Mouse (Mus musculus) brain, embryonic 14.5 days (tissue): Measurements from ENCODE around the gene Smim24.

Source experiments
- CTCF ChIP-seq: fragments of 200-500 bp; IDR thresholded peaks from 2 replicates; pipeline ENCODE4 v1.5.1; 2012; ENCODE audit warnings: inconsistent platforms, mild to moderate bottlenecking, moderate library complexity, borderline replicate concordance; ENCODE audit not compliant: insufficient read depth, insufficient read length; ENCODE audit errors: extremely low read depth
- POLR2A ChIP-seq: fragments of 200-500 bp; IDR thresholded peaks from 2 replicates; pipeline ENCODE4 v1.6.1; 2012; ENCODE audit warnings: mild to moderate bottlenecking, inconsistent platforms, borderline replicate concordance; ENCODE audit not compliant: poor library complexity, insufficient read depth, insufficient read length, severe bottlenecking; ENCODE audit errors: extremely low read depth

DNA sequence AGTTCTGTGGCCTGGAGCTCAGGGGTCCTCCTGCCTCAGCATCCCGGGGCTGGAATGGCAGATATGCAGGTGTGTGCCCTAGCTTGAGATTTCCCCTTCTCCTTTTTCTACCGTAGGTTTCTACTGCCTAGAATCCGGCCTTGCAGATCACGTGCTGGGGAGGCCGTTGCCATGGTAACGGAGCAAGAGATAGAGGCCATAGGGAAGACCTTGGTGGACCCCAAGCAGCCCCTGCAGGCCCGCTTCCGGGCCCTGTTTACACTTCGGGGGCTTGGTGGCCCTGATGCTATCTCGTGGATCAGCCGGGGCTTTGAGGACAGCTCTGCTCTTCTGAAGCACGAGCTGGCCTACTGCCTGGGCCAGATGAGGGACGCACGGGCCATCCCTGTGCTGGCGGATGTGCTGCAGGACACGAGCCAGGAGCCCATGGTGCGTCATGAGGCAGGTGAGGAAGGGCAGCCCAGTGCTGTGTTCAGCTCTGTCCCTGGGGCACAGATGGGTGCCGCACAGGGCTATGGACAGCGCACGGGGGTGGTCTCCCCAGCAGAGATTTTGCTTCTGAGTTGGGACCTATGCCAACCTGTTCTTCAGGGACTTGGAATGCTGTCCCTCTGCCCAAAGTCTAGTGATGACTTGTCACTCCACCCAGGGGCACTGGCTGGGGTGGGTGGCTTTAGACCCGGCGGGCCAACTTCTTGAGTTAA is 7.1 kb upstream of the Smim24 start:
- TF ChIP-seq POLR2A (no peak), CTCF (no peak)
